Mouse (Mus musculus) hindbrain, embryonic 15.5 days (tissue): ENCODE measurements at regions not wholly inside any gene's neighbourhood (a gene's known extent, or its start where the extent isn't known, plus 50 kb on each side); places are given as distances from the start of the nearest gene placed in this dataset.

ENCODE experiments used
- ATAC-seq: fragments of 200-750 bp; cut with Nextera tagmentation; 2 replicates; pipeline ENCODE4 v1.8.0; 2017; ENCODE audit warnings: low read depth, moderate number of reproducible peaks, moderate TSS enrichment; ENCODE audit not compliant: low FRiP score
- H3K27ac ChIP-seq: fragments of 300-500 bp; sonication (generic); replicated peaks from 2 replicates; pipeline ENCODE4 v1.5.1; 2015; ENCODE audit warnings: mild to moderate bottlenecking, inconsistent platforms
- H3K27me3 ChIP-seq: fragments of 300-500 bp; sonication (generic); 2 replicates; pipeline ENCODE4 v1.6.1; 2015; ENCODE audit warnings: control low read depth, inconsistent platforms
- H3K36me3 ChIP-seq: fragments of 300-500 bp; sonication (generic); 2 replicates; pipeline ENCODE4 v1.6.1; 2015; ENCODE audit warnings: control low read depth, inconsistent platforms
- H3K4me1 ChIP-seq: fragments of 300-500 bp; sonication (generic); replicated peaks from 2 replicates; pipeline ENCODE4 v1.6.1; 2015; ENCODE audit warnings: control low read depth, inconsistent platforms
- H3K4me2 ChIP-seq: fragments of 300-500 bp; sonication (generic); 2 replicates; pipeline ENCODE4 v1.6.1; 2015; ENCODE audit warnings: moderate library complexity, mild to moderate bottlenecking, inconsistent platforms
- H3K4me3 ChIP-seq: fragments of 300-500 bp; sonication (generic); 2 replicates; pipeline ENCODE4 v1.5.1; 2015; ENCODE audit warnings: mild to moderate bottlenecking, inconsistent platforms
- H3K9ac ChIP-seq: fragments of 300-500 bp; sonication (generic); 2 replicates; pipeline ENCODE4 v1.6.1; 2015; ENCODE audit warnings: inconsistent platforms
- H3K9me3 ChIP-seq: fragments of 300-500 bp; sonication (generic); 2 replicates; pipeline ENCODE4 v1.6.1; 2016; ENCODE audit warnings: control low read depth, inconsistent platforms
- WGBS: fragments of 180-500 bp; shearing (Covaris S2); methylation state at CpG from one replicate; pipeline ENCODE4 v1.1.7; 2015; 5-methylcytosine and 5-hydroxymethylcytosine counted together

DNA sequence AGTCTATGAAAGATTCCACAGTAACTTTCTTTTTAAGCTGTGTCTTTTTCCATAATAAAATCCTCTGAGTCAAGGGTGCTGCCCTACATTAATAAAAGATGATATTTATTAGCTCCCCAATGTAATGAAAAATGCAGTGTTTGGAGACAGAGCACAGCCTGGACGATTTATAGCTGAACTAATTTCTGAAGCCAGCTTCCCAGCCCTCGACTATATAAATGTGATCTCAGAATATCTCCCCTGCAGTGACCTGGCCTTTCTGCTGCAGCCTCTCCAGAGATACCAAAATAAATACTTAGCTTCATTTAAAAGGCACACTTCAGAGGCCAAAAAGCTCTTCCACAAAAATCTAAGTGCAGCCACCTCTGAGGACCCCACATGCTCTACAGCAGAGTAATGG is 534.7 kb downstream of the Zfp619 start:
- Histone ChIP-seq H3K9me3 (no peaks in the 10 kb centered on the region), H3K4me1 (no peaks in the 10 kb centered on the region), H3K4me3 (no peak overlapping the region), H3K9ac (no peak overlapping the region), H3K27ac (no peak overlapping the region), H3K4me2 (no peak overlapping the region), H3K36me3 (no peaks in the 10 kb centered on the region), H3K27me3 (no peaks in the 10 kb centered on the region)
- ATAC-seq = no peak
- 67% methylated on average over 2 of the region's 2 CpGs for WGBS

DNA sequence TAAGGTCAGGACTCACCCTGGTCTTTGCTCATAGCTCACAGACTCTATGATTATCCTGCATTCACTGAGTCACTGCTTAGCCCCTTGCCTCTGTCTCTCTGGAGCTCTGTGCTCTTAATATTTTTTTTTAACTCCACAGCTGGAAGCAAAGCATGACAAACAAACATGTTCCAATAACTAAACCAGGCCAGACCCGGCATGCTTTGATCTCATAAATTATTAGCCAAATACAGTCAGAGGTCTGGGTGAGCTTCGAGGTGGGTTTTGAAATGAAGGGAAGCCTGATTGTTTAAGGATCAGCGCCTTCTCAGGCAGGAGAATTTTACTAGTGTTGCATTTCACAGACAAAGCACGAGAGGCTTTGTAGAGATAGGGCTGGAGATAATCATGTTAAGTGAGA is 541.3 kb downstream of the Zfp619 start:
- ATAC-seq = no peak
- Histone ChIP-seq H3K4me1 (no peaks in the 10 kb centered on the region), H3K9ac (no peak overlapping the region), H3K9me3 (no peaks in the 10 kb centered on the region), H3K4me3 (no peak overlapping the region), H3K4me2 (no peak overlapping the region), H3K27me3 (no peaks in the 10 kb centered on the region), H3K36me3 (no peaks in the 10 kb centered on the region), H3K27ac (no peak overlapping the region)
- 64% methylated on average over 4 of the region's 4 CpGs for WGBS

GRCm38 (mm10) chr7:40064631-40065030 is 547.1 kb downstream of the Zfp619 start:
- Histone ChIP-seq H3K36me3 (no peaks in the 10 kb centered on the region), H3K27me3 (no peaks in the 10 kb centered on the region), H3K4me2 (no peak overlapping the region), H3K9ac (no peak overlapping the region), H3K4me1 (no peaks in the 10 kb centered on the region), H3K27ac (no peak overlapping the region), H3K4me3 (no peak overlapping the region), H3K9me3 (no peaks in the 10 kb centered on the region)
- 61% methylated on average over 2 of the region's 2 CpGs for WGBS
- no peak for ATAC-seq

GRCm38 (mm10) chr7:40065526-40065925 is 548.0 kb downstream of the Zfp619 start:
- H3K4me2 ChIP-seq = no peak overlapping the region
- 74% methylated on average over 6 of the region's 6 CpGs for WGBS
- ATAC-seq = no peak
- no peaks in the 10 kb centered on the region for H3K9me3 ChIP-seq
- no peaks in the 10 kb centered on the region for H3K36me3 ChIP-seq
- H3K27ac ChIP-seq = no peak overlapping the region
- no peaks in the 10 kb centered on the region for H3K4me1 ChIP-seq
- no peak overlapping the region for H3K4me3 ChIP-seq
- H3K9ac ChIP-seq = no peak overlapping the region
- no peaks in the 10 kb centered on the region for H3K27me3 ChIP-seq

DNA sequence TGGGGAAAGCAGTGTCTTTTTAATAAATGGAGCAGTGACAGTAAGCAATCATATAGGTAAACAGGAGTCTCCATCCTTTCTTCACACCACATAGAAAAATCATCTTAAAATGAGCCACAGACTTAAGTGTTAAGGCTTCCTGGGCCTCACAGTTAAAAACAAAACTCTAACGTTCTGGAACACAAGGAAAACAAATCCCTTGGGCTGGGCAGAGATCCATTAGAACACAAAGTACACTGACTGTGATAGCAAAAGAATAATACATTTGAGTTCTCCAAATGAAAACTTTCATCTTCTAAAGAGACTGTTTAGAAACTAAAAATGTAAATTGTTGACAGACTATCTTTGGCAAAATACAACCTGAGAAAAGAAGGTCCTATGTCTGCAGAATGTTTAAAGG is 549.8 kb downstream of the Zfp619 start:
- Histone ChIP-seq H3K9ac (no peak overlapping the region), H3K9me3 (no peaks in the 10 kb centered on the region), H3K4me1 (no peaks in the 10 kb centered on the region), H3K27me3 (no peaks in the 10 kb centered on the region), H3K36me3 (no peaks in the 10 kb centered on the region), H3K4me2 (no peak overlapping the region), H3K4me3 (no peak overlapping the region), H3K27ac (no peak overlapping the region)
- ATAC-seq = no peak
- WGBS = 69% methylated on average over 1 of the region's 1 CpGs

GRCm38 (mm10) chr7:40071313-40071712 is 553.7 kb downstream of the Zfp619 start:
- no peak overlapping the region for H3K4me2 ChIP-seq
- no peak overlapping the region for H3K27ac ChIP-seq
- no peak overlapping the region for H3K4me3 ChIP-seq
- WGBS = 91% methylated on average over 2 of the region's 2 CpGs
- H3K27me3 ChIP-seq = no peaks in the 10 kb centered on the region
- no peak for ATAC-seq
- no peak overlapping the region for H3K9ac ChIP-seq
- H3K9me3 ChIP-seq = no peaks in the 10 kb centered on the region
- H3K4me1 ChIP-seq = no peaks in the 10 kb centered on the region
- H3K36me3 ChIP-seq = no peaks in the 10 kb centered on the region

- H3K4me2 ChIP-seq = no peak overlapping the region
- 83% methylated on average over 1 of the region's 1 CpGs for WGBS
- no peak overlapping the region for H3K27ac ChIP-seq
- H3K27me3 ChIP-seq = no peaks in the 10 kb centered on the region
- H3K4me1 ChIP-seq = no peaks in the 10 kb centered on the region
- H3K36me3 ChIP-seq = no peaks in the 10 kb centered on the region
- peak; percentile 61; the same call in 1 of the 2 replicates for ATAC-seq
- H3K9ac ChIP-seq = no peak overlapping the region
- H3K4me3 ChIP-seq = no peak overlapping the region
- no peaks in the 10 kb centered on the region for H3K9me3 ChIP-seq
These were observed 554.9 kb downstream of the Zfp619 start for GRCm38 (mm10) chr7:40072478-40072877.

DNA sequence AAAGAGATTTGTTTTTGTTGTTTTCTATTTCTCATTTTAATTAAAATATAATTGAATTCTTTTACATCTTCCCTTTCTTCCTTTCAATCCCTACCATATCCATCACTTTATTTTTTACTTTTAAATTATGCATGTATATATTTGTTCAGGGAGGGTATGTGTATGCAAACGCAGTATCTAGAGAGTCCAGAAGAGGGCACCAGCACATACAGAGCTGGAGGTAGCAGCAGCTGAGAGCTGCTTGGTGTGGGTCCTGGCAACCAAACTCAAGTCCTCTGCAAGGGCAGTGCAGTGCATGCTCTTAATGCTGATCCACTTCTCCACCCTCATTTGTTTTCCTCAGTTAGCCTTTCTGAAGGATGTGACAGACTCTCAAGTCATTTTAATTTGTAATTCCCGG is 568.7 kb downstream of the Zfp619 start:
- Histone ChIP-seq H3K27me3 (no peaks in the 10 kb centered on the region), H3K4me2 (no peak overlapping the region), H3K9me3 (no peaks in the 10 kb centered on the region), H3K9ac (no peak overlapping the region), H3K27ac (no peak overlapping the region), H3K4me1 (no peaks in the 10 kb centered on the region), H3K36me3 (no peaks in the 10 kb centered on the region), H3K4me3 (no peak overlapping the region)
- ATAC-seq = no peak
- WGBS = 60% methylated on average over 2 of the region's 2 CpGs

DNA sequence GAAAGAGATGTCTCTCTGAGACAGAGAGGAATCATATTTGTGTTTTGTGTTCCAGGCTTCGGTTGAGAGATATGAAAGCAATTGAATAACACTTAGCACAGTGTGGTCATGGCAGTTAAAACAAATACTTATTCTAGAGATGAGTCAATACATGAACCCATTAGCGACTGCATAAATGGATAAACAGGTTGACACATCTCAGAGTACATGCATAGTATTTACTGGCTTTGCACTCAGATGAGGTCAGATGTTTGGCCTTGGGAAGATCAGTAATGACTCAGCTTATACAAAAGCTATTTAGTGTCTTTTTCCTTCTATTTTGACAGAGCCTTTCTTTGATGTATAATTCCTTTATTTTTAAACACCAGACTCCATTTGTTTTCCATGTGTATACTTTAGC is 579.5 kb downstream of the Zfp619 start:
- H3K36me3 ChIP-seq = no peaks in the 10 kb centered on the region
- no peaks in the 10 kb centered on the region for H3K4me1 ChIP-seq
- H3K27ac ChIP-seq = no peak overlapping the region
- no peaks in the 10 kb centered on the region for H3K27me3 ChIP-seq
- H3K9ac ChIP-seq = no peak overlapping the region
- no peak for ATAC-seq
- 88% methylated on average over 2 of the region's 2 CpGs for WGBS
- H3K4me2 ChIP-seq = no peak overlapping the region
- H3K9me3 ChIP-seq = no peaks in the 10 kb centered on the region
- no peak overlapping the region for H3K4me3 ChIP-seq

DNA sequence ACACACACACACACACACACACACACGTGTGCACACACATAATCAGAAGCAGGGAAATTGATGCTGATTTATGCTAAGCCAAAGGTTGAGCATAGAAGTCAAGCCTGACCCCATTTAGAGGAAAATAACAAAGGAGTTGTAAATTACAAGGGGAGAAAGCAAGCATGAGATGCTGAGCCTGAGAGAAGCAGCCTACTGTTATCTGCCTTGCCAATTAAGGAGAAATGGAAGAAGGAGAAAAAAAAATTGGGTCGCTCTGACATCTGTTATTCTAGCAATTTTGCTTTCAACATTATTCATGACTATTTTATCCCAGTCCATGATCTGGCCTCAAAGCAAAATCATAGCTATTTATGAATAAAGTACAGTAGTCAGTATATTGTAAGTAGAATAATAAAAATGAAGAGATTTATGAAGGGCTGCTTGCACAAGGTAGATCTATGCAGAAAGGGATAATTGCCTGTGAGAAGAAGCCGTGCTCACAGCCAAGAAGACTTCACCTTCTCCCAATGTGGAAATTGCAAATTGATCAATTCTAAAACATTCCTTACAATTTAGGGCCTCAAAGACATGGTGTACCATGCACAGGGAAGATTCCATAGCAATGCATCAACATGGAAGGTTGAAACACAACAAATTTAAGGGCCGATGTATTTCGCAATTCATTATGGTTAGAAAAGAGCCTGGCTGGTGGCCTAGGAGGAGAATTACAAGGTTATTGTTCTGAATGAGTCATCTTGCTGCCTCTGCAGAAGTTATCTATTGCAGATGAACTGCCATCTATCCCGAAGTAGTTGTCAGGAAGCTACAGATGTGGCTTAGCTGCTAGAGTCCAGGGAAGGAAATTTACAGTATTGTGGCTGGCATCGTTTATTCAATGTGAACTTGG is 585.7 kb downstream of the Zfp619 start:
- H3K36me3 ChIP-seq = no peaks in the 10 kb centered on the region
- no peak overlapping the region for H3K27ac ChIP-seq
- no peak overlapping the region for H3K4me2 ChIP-seq
- no peak overlapping the region for H3K4me3 ChIP-seq
- ATAC-seq = no peak
- H3K27me3 ChIP-seq = no peaks in the 10 kb centered on the region
- H3K4me1 ChIP-seq = no peaks in the 10 kb centered on the region
- H3K9me3 ChIP-seq = no peaks in the 10 kb centered on the region
- WGBS = 89% methylated on average over 7 of the region's 7 CpGs
- no peak overlapping the region for H3K9ac ChIP-seq

DNA sequence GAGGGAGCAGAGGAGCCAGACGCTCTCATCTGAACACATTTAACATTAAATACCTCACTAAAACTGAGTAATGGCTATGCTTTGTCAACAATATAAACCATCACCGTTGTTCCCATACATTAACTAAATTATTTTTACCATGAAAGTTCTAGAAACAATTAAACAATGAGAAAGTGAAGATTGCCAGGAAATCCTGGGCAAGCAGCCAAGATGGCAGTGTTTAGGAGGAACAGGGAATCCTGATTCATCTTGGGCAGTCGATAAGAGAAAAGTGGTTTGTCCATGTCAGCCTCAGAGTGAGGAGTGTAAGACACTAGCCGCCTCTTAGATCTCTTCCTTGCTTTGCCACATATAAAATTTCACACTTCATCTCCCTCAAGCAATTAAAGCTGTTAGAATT is 625.3 kb downstream of the Zfp619 start:
- no peak for ATAC-seq
- Histone ChIP-seq H3K9me3 (no peaks in the 10 kb centered on the region), H3K36me3 (no peaks in the 10 kb centered on the region), H3K4me3 (no peak overlapping the region), H3K27ac (no peak overlapping the region), H3K27me3 (no peaks in the 10 kb centered on the region), H3K9ac (no peak overlapping the region), H3K4me1 (no peaks in the 10 kb centered on the region), H3K4me2 (no peak overlapping the region)
- 70% methylated on average over 4 of the region's 4 CpGs for WGBS

DNA sequence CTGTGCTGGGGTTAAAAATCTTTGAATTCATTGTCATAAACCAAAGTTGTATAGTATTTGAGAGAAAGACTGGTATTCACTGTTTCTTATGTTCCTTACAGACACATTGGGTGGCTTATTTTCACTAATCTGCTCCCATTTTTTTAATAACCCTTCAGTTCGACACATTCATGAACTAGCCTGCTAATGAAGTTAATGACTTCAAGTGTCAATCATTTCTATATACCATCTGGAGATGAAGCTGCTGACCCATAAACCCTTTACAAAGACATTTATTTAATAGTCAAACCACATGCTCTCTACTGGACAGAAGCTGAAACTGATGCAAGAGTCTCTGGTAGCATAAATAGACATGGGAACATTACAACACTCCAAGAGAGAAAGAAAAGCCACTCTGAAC is 626.9 kb downstream of the Zfp619 start:
- Histone ChIP-seq H3K9ac (no peak overlapping the region), H3K36me3 (no peaks in the 10 kb centered on the region), H3K4me2 (no peak overlapping the region), H3K4me3 (no peak overlapping the region), H3K27ac (no peak overlapping the region), H3K9me3 (no peaks in the 10 kb centered on the region), H3K4me1 (no peaks in the 10 kb centered on the region), H3K27me3 (no peaks in the 10 kb centered on the region)
- no peak for ATAC-seq
- 71% methylated on average over 1 of the region's 1 CpGs for WGBS

DNA sequence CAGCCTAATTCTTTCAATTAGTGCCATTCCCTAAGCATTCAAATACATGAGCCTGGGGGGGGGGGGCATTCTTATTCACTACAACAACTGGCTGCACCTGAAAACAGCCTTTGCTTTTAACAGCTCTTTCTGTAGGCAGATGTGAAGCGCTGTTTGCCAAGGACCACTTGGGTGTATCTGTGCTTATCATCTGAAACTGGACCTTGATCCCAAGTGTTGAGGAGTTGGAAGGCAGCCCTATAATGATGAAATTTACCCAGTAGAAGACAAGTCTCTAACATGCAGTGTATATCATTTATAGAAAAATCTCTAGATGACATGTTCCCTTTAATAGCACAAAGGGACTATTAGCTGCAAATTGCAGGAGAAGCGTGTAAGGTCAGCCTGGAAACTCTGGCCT is 660.0 kb downstream of the Zfp619 start:
- Histone ChIP-seq H3K4me1 (no peaks in the 10 kb centered on the region), H3K9ac (no peak overlapping the region), H3K4me2 (no peak overlapping the region), H3K9me3 (no peaks in the 10 kb centered on the region), H3K4me3 (no peak overlapping the region), H3K27me3 (no peaks in the 10 kb centered on the region), H3K27ac (no peak overlapping the region), H3K36me3 (no peaks in the 10 kb centered on the region)
- WGBS = 94% methylated on average over 2 of the region's 2 CpGs
- ATAC-seq = no peak
